Mouse (Mus musculus): ENCODE measurements around the gene Polr3b.

Polr3b gene

DNA sequence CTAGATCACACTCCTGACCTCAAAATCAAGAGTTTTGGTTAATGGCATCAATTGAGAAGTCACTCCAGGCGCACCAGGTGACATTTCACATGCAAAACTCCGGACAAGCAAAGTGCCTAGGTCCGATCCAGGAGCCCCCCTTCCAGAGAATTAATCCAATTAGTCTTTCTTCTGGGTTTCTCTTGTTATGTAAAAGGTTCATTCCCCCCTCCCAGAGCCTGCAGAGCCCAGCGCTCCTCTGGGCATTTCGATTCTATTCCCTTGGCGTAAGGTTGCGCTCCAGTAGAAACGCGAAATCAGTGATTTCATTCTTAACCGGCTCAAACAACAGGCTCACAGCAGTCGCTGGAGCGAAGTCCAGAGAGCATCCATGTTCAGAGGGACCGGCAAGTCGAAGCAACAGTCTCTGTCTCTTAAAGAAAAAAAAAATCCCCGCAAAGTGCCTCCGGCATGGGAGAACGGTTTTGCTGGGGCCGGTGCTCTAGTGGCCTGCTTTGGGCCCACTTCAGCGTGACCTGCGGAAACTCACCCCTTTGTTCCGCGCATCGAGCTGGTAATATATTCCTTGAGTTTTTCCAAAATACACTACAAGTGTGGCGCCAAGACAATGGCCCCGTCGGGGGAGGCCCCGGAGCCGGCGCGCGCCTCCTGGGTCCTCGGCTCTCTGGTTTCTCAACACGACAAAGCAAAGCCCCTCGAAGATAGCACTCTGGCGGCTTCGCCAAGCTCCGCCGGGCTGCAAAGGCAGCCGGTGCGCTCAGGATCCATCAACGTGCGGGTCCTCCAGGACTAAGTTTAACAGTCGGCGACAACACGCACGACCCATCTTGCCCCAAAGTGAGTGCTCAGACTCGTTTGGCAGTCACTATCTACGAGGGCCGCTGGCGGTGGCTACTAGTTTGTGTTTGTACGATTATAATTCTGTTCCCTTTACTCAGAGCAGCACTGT lies 136.7 kb downstream of the Polr3b start:
- DNase-seq (ENCODE audit: extremely low spot score, low read depth, low spot score) = no peak

DNA sequence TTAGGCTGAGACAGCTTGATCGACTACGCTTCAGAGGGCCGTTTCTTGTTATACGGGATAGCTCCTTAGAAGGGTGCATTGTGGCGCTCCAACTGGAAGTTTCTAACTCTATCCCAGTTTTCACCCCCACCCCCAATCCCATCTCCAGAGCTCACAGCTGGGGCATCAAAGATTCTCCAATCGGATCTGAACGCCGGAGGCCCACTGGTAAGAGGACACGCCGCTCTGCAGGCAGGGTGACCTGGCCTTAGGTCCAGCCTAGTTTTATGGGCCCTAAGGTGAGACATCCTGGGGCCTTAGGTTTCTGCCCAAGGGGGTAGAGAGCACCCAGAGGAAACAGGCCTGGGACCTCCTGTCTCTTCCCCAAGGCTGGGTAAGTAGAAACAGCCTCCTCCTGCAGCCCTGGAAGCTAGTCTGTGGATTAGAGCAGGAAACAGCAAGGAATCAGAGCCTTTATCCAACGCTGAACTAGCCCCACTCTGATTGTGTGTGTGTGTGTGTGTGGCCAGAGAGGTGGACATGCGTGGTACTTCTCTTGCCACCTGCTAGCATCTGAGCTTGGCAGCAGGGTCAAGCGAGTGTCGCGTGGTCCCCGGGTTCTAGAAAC lies 137.5 kb downstream of the Polr3b start:
- DNase-seq (ENCODE audit: extremely low spot score, low read depth, low spot score) = no peak

DNA sequence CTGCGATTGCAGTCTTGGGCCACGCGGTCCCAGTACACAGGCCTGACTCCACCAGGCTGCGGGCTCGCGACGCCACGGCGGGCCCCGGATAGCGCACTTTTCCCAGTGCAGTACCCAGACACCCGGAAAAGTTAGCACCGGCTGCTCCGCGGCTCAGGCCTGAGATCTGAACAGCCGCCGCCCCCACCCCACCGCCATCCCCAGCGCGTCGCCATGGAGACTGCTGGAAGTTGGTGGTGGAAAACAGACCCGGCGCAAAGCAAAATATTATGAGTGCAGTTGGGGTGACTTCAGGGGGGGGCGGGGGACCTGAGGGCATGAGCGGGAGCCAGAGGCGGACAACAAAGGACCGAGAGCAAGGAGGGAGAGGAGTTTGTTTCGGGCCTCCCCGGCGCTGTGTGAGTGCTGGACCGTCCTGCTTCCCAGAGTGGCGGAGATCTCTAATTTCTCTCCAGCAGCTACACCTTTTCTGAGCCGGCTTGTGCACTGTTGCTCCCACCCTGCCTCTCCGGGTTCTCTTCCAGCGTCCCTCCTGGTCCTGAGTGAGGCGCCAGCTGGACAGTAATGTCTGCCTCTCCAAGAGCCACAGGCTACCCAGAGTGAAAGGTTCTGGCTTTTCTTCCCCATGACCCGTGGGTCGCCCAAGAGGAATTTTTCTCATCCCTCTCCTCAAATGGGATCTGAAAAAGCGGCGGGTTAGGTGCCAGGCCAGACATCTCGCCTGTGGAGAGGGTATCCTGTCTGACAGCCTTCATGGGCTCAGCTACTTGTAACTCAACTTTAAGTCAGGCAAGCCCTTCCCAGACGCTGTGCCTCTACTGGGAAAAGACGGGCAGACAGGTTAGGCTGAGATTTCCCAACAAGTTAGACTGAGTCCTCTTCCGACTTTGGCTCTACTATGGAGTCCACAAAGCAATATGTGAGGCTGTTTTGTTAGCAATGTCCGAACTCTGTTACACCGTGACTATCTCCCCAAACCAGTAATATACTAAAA lies 138.3 kb downstream of the Polr3b start:
- no peak for DNase-seq (ENCODE audit: extremely low spot score, low read depth, low spot score)

DNA sequence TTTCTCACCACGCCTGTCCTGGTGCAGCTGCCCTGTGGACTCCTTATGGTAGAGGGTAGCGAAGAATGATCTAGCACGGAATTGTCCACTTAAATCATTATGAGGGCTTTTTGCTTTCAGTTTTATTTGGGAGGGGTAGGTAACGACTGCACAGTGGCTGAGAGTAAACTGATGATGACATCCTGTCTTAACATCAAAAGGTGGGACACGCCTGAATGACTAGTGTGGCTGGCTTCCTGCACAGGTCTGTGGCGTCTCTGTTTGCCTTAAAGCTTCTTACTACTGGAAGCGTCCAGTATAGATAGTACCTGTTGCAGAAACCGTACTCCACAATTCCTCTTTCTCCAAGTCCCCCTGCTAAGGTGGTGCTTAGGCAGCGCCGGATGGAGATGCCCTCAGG lies 146.7 kb downstream of the Polr3b start:
- no peak for DNase-seq (ENCODE audit: extremely low spot score, low read depth, low spot score)

DNA sequence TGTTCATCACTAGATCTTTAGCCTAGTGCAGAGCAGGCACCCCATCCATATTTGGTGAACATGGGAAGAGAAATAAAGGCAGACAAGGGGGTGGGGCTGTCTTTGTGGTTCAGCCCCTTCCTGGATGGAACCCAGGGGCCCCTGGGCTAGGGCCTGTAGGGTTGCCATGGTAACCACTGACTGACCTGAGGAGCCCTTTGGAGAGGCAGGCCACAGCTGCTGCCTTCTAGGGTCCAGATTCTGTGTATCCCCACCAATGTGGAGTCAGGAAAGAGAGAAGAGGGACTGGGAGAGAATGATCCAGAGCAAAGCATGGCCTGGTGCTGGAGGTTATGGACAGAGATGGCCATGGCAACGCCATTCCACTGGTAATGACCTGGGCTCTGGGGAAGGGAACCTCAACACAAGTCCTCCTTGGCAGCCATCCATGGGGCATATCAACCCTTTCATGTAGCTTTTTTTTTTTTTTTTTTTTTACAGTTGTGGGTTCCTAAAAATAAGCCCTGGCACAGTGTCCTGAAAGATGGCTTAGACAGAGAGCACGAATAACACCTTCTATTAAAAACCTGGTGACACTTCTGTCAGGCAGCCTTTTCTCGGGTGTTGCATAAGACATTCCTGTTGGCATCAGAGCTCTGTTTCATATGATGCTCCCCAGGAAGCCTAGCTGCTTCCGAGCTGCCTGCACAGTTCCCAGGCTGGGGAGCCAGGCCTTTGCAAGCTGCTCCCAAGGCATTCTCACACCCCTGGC lies 150.5 kb downstream of the Polr3b start:
- no peak for DNase-seq (ENCODE audit: extremely low spot score, low read depth, low spot score)

DNA sequence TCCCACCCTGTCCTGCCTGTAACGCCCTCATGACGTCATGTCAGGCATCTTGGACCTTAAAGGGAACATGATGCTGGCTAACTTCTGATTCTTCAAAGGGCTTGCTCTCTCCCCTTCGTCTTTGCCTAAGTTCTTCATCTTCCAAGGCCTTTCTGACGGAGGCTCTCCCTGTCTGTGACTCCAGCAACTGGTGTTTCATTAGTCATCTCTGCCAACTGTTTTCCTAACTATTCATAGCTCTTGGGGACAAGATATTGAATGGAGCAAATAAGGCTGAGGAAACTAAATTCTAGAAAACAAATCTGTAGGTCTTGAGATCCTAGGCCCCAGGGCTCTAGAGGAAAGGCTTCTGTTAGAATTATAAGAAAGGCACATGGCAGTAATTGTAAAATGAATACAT lies 151.8 kb downstream of the Polr3b start:
- DNase-seq (ENCODE audit: extremely low spot score, low read depth, low spot score) = no peak

DNA sequence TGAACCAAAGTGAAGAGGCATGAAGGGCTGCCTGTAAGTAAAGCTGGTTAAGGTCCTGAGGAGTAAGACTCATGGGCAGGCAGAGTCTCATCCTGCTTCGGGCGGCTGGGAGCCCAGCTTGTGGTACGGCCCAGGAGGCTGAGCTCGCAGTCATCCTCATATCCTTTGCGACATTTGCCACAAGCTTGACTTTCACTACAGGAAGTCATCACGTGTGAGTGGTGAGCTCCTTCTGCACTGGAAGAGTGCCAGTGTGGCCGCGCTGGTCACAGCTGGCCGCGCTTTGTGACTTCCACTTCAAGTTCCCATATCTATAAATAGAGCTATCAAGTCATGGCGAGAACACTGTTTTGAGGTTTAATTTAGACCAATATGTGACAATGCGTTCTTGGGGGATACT lies 152.5 kb downstream of the Polr3b start:
- DNase-seq (ENCODE audit: extremely low spot score, low read depth, low spot score) = no peak
